Mouse (Mus musculus) bone marrow, adult 2 months (tissue): Measurements from ENCODE around the gene Pkp3. TPM values are rescaled to one million over a fixed set of nuclear protein-coding genes. Genes with fewer than 3 reads are reported as not detected.

Experiments
- H3K27ac ChIP-seq: fragments of 200-500 bp; 2 replicates; pipeline ENCODE4 v1.5.1; 2012; ENCODE audit warnings: low read depth, mild to moderate bottlenecking, control low read depth, inconsistent platforms, low read length; ENCODE audit not compliant: control insufficient read depth, poor library complexity, insufficient read depth
- H3K4me1 ChIP-seq: fragments of 200-500 bp; 2 replicates; pipeline ENCODE4 v1.6.1; 2011; ENCODE audit warnings: low read length; ENCODE audit not compliant: control insufficient read depth, insufficient read depth
- H3K4me3 ChIP-seq: fragments of 200-500 bp; replicated peaks from 2 replicates; pipeline ENCODE3; 2011; ENCODE audit warnings: mild to moderate bottlenecking, low read depth, low read length, control low read depth; ENCODE audit not compliant: control insufficient read depth
- CTCF ChIP-seq: fragments of 200-500 bp; IDR thresholded peaks from 2 replicates; pipeline ENCODE4 v1.5.1; 2011; ENCODE audit warnings: low read length, control low read depth; ENCODE audit not compliant: control insufficient read depth, insufficient read depth
- POLR2A ChIP-seq: fragments of 200-500 bp; IDR thresholded peaks from 2 replicates; pipeline ENCODE4 v1.6.1; 2011; ENCODE audit warnings: low read depth, mild to moderate bottlenecking, control low read depth, low read length, borderline replicate concordance; ENCODE audit not compliant: control insufficient read depth
- WGBS: fragments of 180-500 bp; shearing (Covaris S2); methylation state at CpG from one replicate; pipeline ENCODE4 v1.1.7; 2018; 5-methylcytosine and 5-hydroxymethylcytosine counted together
- polyA plus RNA-seq: library from polyadenylated mRNA; stranded (reverse); fragments of >200 nt; gene quantifications from 2 replicates; pipeline ENCODE4 v1.2.4, GENCODE M21; 2011; ENCODE audit warnings: low replicate concordance; ENCODE audit not compliant: missing spikeins, insufficient read depth, insufficient read length

The Pkp3 gene
- polyA plus RNA-seq, 1 experiment = 15.9 TPM

DNA sequence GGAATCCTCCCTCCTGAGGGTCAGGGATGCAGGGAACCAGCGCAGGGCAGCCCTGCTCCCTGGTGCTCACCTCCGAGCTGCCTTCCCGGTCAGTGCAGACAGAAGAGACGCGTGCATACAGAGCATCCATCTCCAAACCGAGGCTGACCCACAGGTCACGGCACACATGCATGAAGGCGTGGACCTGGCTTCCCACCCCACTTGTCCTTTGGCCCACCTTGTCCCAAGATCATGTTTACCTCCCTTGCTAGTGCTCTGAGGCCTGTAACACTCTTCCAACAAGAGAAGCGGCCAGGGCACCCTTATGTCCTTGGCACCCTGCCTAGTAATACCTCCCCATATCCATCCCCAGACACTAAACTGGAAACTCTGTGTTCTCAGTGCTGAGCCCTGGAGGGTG lies 37.9 kb downstream of the Pkp3 start:
- WGBS = 88% methylated on average over 9 of the region's 9 CpGs
- Histone ChIP-seq H3K4me1 (no peaks in the 10 kb centered on the region; the same call in 1 of the 2 replicates), H3K27ac (no peak overlapping the region), H3K4me3 (no peak overlapping the region)
- TF ChIP-seq CTCF = no peak

DNA sequence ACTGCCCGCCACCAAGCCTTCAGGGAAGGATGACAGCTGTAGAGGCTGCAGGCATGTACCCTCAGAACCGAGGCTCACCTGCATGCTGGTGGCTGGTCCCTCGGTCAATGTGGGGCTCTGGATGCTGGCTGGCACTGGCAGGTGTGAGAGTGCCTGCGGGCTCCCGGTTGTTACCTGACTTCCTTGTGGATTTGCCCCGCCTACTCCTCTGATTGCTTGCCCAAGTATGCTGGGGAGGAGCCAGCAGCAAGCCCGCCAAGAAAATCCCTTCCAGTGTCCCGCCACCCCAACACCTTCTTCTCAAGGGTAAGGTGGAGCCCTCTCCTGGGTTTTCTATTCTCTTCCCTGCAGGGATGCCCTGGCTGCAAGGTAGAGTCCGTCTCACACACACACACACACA lies 39.6 kb downstream of the Pkp3 start, which contains the start of gene Ano9:
TSS of gene Ano9 (minus strand) at position 171 of the 400 bp plus-strand sequence.
- 73% methylated on average over 9 of the region's 9 CpGs for WGBS
- Histone ChIP-seq H3K4me1 (peaks cover 2% of the 10 kb centered on the region), H3K4me3 (no peak within 1 kb of the TSS), H3K27ac (no peak within 1 kb of the TSS)
- TF ChIP-seq POLR2A = no peak

DNA sequence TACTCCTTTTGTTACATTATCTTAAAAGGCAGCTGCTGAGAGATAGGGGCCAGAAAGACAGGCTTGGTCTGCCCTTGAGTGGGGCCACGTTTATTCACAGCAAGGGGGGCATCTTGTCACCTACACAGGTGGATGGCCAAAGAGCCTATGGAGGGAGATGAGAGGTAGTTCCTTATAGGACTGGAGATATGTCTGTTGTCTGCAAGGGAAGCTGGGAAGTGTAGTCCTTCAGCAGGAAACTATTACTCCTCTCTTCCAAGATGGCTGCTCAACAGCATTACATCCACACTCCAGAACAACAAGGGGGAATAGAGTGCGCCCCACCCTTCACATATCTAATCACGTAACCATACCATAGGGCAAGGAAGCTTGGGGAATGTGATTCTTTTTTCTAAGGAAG lies 41.5 kb downstream of the Pkp3 start:
- no peak for TF ChIP-seq POLR2A
- TF ChIP-seq CTCF = no peak
- Histone ChIP-seq H3K27ac (no peak overlapping the region), H3K4me3 (no peak overlapping the region), H3K4me1 (peaks cover 2% of the 10 kb centered on the region)
- 74% methylated on average over 3 of the region's 3 CpGs for WGBS

DNA sequence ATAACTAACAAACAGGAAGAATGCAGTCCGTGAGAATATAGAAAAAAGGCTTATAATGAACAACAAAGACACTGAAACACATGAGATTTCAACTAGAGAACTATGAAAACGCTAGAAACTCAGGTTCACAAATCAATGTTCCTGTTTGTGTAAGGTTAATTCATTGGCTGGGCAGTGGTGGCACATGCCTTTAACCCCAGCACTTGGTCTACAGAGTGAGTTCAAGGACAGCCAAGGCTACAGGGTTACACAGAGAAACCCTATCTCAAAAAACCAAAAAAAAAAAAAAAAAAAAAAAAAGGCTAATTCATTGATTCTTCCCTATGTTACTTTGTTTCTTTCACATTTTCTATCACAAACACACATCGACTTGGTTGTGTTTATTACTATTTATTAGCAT lies 42.6 kb downstream of the Pkp3 start:
- no peak for TF ChIP-seq POLR2A
- TF ChIP-seq CTCF = no peak
- 78% methylated on average over 3 of the region's 3 CpGs for WGBS
- Histone ChIP-seq H3K4me1 (peaks cover 2% of the 10 kb centered on the region), H3K4me3 (no peak overlapping the region), H3K27ac (no peak overlapping the region)

DNA sequence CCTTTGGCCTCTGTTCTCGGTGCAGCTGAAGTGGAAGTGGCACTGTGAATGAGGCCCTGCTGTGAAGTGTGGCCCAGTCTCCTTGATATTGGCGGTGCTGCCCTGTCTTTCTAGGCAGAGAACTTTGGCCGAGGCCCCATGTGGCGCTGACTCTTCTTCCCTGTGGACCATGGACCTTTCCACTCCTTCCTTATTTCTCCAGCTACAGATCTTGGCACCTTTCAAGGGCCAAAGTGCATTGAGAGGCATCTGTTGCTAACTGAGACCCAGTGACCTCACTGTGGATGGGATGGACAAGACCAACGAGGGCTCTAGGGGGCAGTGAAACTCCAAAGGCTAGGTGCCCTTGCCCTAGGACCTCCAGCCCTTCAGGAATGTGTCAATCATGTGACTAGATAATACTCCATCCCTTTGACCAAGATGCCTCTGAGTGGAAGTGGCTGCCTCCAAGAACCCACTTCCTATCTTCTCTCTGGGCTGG lies 43.1 kb downstream of the Pkp3 start:
- Histone ChIP-seq H3K4me3 (no peak overlapping the region), H3K4me1 (peaks cover 2% of the 10 kb centered on the region), H3K27ac (no peak overlapping the region)
- WGBS = 70% methylated on average over 5 of the region's 5 CpGs
- TF ChIP-seq CTCF = 0 out of 2 replicates have a peak, but pooled peaks have one; percentile 5
- TF ChIP-seq POLR2A = no peak

DNA sequence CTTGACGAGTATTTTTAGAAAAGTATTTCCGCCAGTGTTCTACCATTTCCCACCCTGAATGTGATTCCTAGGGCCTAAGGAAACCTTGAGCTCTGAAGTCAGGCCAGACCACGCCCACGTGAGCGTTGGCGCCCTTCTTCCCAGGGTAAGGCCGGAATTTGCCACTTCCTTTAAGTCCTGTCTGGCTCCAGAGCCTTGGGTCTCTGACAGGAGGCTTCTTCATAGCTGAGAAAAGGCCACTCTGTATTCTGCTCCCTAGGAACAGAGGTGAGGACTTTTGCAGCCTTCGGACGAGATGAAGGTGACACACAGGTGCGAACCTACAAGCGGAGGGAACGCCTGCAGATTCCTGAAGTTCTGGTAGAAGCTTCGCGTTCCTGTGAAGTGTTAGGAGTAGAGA lies 44.2 kb downstream of the Pkp3 start, which contains the start of gene Ptdss2:
TSS of gene Ptdss2 (plus strand) at position 138 of the 400 bp plus-strand sequence.
- peaks cover 2% of the 10 kb centered on the region for H3K4me1 ChIP-seq
- peak within 1 kb of the TSS; percentile 90 for H3K4me3 ChIP-seq
- H3K27ac ChIP-seq = peak within 1 kb of the TSS; percentile 76
- no peak for TF ChIP-seq POLR2A
- WGBS = 33% methylated on average over 14 of the region's 14 CpGs

DNA sequence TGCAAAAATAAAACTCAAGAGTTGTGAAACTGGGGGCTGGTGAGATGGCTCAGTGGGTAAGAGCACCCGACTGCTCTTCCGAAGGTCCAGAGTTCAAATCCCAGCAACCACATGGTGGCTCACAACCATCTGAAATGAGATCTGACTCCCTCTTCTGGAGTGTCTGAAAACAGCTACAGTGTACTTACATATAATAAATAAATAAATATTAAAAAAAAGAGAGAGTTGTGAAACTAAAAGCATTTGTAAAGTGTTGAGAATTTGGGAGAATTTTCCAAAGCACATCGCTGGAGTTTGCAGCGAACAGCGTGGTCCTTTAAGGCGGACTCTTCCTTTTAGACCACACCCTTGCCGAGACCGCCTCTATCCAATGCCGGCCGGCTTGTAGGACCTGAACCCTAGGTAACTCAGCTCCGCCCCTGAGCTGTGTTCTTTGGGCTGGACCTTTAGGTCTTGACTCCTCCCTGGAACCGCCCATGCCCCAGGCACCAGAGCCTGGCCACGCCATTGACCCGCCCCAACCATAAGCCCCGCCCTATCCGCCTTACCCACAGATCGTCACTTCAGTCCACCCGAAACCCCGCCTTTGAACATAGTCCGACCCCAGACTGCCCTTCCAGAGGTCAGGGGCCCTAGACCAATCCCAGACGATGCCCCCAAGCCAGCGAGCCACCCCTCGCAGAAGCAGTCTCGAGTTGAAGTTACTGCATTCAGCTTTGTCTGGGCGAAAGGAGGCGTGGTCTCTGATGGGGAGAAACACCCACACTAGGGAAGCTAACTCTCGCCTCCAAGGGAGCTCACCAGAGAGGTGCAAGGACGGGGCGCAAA lies 44.9 kb downstream of the Pkp3 start:
- peaks cover 2% of the 10 kb centered on the region for H3K4me1 ChIP-seq
- peak overlapping the region; percentile 76 for H3K27ac ChIP-seq
- TF ChIP-seq CTCF = no peak; the same call in 1 of the 2 replicates
- no peak; the same call in 1 of the 2 replicates for TF ChIP-seq POLR2A
- peak overlapping the region; percentile 90 for H3K4me3 ChIP-seq
- WGBS = 2% methylated on average over 29 of the region's 29 CpGs

DNA sequence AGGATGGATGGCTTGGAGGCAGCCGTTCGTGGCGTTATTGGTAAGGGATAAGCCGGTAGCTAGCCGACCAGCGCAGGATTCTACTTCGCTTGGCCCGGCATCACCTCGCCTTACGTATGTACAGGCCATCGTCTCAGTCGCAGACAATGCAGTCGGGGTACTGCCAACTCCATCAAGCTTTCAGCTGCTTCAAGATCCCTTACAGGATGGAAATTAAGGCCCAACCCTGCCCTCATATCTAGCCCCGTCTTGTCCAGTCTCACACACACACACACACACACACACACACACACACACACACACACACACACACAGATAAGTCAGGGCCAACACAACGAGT lies 45.5 kb downstream of the Pkp3 start:
- WGBS = 2% methylated on average over 15 of the region's 15 CpGs
- TF ChIP-seq CTCF (no peak), POLR2A (peak; percentile 62; the same call in 1 of the 2 replicates)
- Histone ChIP-seq H3K27ac (peak overlapping the region; percentile 76), H3K4me3 (peak overlapping the region; percentile 90), H3K4me1 (peaks cover 2% of the 10 kb centered on the region)

DNA sequence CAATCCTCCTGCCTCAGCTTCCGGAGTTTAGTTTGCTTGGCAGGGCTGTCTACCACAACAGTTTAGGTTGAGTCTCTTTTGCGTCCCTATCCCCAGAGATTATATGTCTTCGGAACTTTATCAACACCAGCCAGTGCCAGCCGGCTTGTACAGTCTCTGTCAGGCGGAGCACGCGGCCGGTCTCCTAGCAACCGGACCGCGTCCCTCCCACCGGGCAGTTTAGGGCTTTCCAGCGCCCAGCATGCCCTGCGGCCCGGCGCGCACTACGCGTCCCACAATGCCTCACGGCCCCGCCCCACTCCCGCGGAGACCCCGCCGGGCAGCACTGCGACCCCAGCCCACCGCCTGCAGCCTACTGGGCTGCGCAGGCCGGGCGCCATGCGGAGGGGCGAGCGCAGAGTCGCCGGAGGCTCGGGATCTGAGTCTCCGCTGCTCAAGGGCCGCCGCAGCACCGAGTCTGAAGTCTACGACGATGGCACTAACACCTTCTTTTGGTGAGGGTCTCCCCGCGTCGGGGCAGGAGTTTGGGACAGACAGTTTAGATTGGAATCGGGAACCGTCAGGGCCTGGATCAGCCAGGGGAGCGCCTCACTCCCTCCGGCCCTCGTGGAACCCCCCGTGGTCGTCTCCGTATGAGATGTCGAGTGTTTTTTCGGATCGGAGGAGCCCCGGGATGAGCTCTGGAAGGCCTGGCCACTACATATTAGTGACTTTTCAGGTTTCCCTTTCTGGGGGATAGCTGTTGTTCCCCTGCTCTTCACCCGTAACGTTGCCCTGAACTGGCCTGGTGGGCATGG lies 53.2 kb downstream of the Pkp3 start:
- peak overlapping the region; percentile 68 for H3K27ac ChIP-seq
- no peaks in the 10 kb centered on the region; the same call in 1 of the 2 replicates for H3K4me1 ChIP-seq
- peak overlapping the region; percentile 81 for H3K4me3 ChIP-seq
- WGBS = under 1% methylated on average over 59 of the region's 59 CpGs
- TF ChIP-seq POLR2A (peak; percentile 41; the same call in 1 of the 2 replicates), CTCF (no peak)
